Mouse (Mus musculus): ENCODE results near the gene Pdpk1.
"Not testable (repeated sequence)": the region's sequence is repeated elsewhere in the genome, so short reads cannot be mapped to it uniquely, and the experiment has no call there.

Gene Pdpk1

GRCm38 (mm10) chr17:24111256-24111655 is 39.5 kb downstream of the Pdpk1 start:
- DNase-seq, result no peak

- peak; percentile 61 to 62 for DNase-seq
These were observed 41.8 kb downstream of the Pdpk1 start for GRCm38 (mm10) chr17:24108896-24109295.

GRCm38 (mm10) chr17:24105111-24105510 is 45.6 kb downstream of the Pdpk1 start:
- DNase-seq, result no peak

GRCm38 (mm10) chr17:24098354-24098753 is 52.4 kb downstream of the Pdpk1 start:
- no peak for DNase-seq

- DNase-seq, result no peak
These were observed 60.1 kb downstream of the Pdpk1 start for GRCm38 (mm10) chr17:24090575-24090974.

GRCm38 (mm10) chr17:24086399-24086798 is 64.3 kb downstream of the Pdpk1 start:
- not testable (repeated sequence) for DNase-seq

GRCm38 (mm10) chr17:24084593-24084992 is 66.1 kb downstream of the Pdpk1 start:
- no peak for DNase-seq

- no peak for DNase-seq
These were observed 73.6 kb downstream of the Pdpk1 start for GRCm38 (mm10) chr17:24077101-24077500.

GRCm38 (mm10) chr17:24072919-24073696 is 77.6 kb downstream of the Pdpk1 start, which contains the start of gene Kctd5:
Gene Kctd5, minus strand, starts transcription at chr17:24073485.
- peak; percentile 90 to 95 for DNase-seq

- no peak for DNase-seq
These were observed 81.2 kb downstream of the Pdpk1 start for GRCm38 (mm10) chr17:24069531-24069930.

- DNase-seq, result peak; percentile 30 to 46
These were observed 82.5 kb downstream of the Pdpk1 start for GRCm38 (mm10) chr17:24068271-24068670.

GRCm38 (mm10) chr17:24062459-24063155 is 88.1 kb downstream of the Pdpk1 start:
- no peak for DNase-seq

GRCm38 (mm10) chr17:24057730-24058245 is 92.9 kb downstream of the Pdpk1 start:
- no peak for DNase-seq

GRCm38 (mm10) chr17:24056636-24057625 is 93.8 kb downstream of the Pdpk1 start:
- no peak for DNase-seq

- no peak for DNase-seq
These were observed 101.7 kb downstream of the Pdpk1 start for GRCm38 (mm10) chr17:24049008-24049407.

- no peak for DNase-seq
These were observed 102.7 kb downstream of the Pdpk1 start for GRCm38 (mm10) chr17:24048053-24048452.

- no peak for DNase-seq
These were observed 104.7 kb downstream of the Pdpk1 start for GRCm38 (mm10) chr17:24046026-24046425.

- DNase-seq, result no peak
These were observed 105.1 kb downstream of the Pdpk1 start for GRCm38 (mm10) chr17:24045608-24046007.

- DNase-seq, result no peak
These were observed 106.2 kb downstream of the Pdpk1 start for GRCm38 (mm10) chr17:24044482-24044881.

GRCm38 (mm10) chr17:24037844-24038243 is 112.9 kb downstream of the Pdpk1 start, which contains the start of gene Prss27:
Gene Prss27, plus strand, starts transcription at chr17:24038144.
- no peak for DNase-seq

- no peak for DNase-seq
These were observed 113.4 kb downstream of the Pdpk1 start for GRCm38 (mm10) chr17:24037360-24037759.

GRCm38 (mm10) chr17:24036954-24037353 is 113.8 kb downstream of the Pdpk1 start:
- no peak for DNase-seq

- DNase-seq, result no peak
These were observed 115.6 kb downstream of the Pdpk1 start for GRCm38 (mm10) chr17:24035087-24035486.

All from cerebellum, adult 18-20 months (tissue).